Mouse (Mus musculus) right cerebral cortex, adult 18-20 months (tissue): ENCODE measurements around the gene Hspb1.

ENCODE experiments used
- DNase-seq: peaks from one replicate; pipeline ENCODE4 v3.0.0; 2022; ENCODE audit warnings: mixed read lengths

Hspb1 gene

GRCm38 (mm10) chr5:135887675-135888102 lies at the start of gene Hspb1:
TSS of gene Hspb1 (plus strand) at chr5:135887919.
- DNase-seq, result no peak

GRCm38 (mm10) chr5:135841651-135842050 lies 46.1 kb upstream of the Hspb1 start:
- DNase-seq, result no peak

GRCm38 (mm10) chr5:135843418-135843817 lies 44.3 kb upstream of the Hspb1 start:
- no peak for DNase-seq

GRCm38 (mm10) chr5:135845676-135846320 lies 41.9 kb upstream of the Hspb1 start:
- no peak for DNase-seq

- DNase-seq, result no peak
These were observed 40.3 kb upstream of the Hspb1 start for GRCm38 (mm10) chr5:135847460-135847859.

GRCm38 (mm10) chr5:135847881-135848280 lies 39.8 kb upstream of the Hspb1 start:
- no peak for DNase-seq

- peak; percentile 50 for DNase-seq
These were observed 36.7 kb upstream of the Hspb1 start for GRCm38 (mm10) chr5:135851024-135851423.

GRCm38 (mm10) chr5:135851481-135851880 lies 36.2 kb upstream of the Hspb1 start:
- DNase-seq, result no peak

- no peak for DNase-seq
These were observed 35.3 kb upstream of the Hspb1 start for GRCm38 (mm10) chr5:135852421-135852820.

GRCm38 (mm10) chr5:135853731-135854130 lies 34.0 kb upstream of the Hspb1 start:
- no peak for DNase-seq

GRCm38 (mm10) chr5:135855156-135855555 lies 32.6 kb upstream of the Hspb1 start:
- DNase-seq, result peak; percentile 73

- no peak for DNase-seq
These were observed 21.1 kb upstream of the Hspb1 start for GRCm38 (mm10) chr5:135866662-135867061.

GRCm38 (mm10) chr5:135867637-135868593 lies 19.8 kb upstream of the Hspb1 start:
- peak; percentile 63 for DNase-seq

- DNase-seq, result no peak
These were observed 19.1 kb upstream of the Hspb1 start for GRCm38 (mm10) chr5:135868653-135869052.

- no peak for DNase-seq
These were observed 17.9 kb upstream of the Hspb1 start for GRCm38 (mm10) chr5:135869661-135870423.

- no peak for DNase-seq
These were observed 17.2 kb upstream of the Hspb1 start for GRCm38 (mm10) chr5:135870505-135870904.

GRCm38 (mm10) chr5:135872996-135873395 lies 14.7 kb upstream of the Hspb1 start:
- DNase-seq, result no peak

GRCm38 (mm10) chr5:135873753-135874152 lies 14.0 kb upstream of the Hspb1 start:
- DNase-seq, result no peak

- peak; percentile 59 for DNase-seq
These were observed 10.5 kb upstream of the Hspb1 start for GRCm38 (mm10) chr5:135877180-135877579.

GRCm38 (mm10) chr5:135877831-135878231 lies 9.9 kb upstream of the Hspb1 start:
- peak; percentile 59 for DNase-seq

GRCm38 (mm10) chr5:135879449-135880158 lies 8.1 kb upstream of the Hspb1 start:
- DNase-seq, result peak; percentile 51

GRCm38 (mm10) chr5:135884641-135885040 lies 3.1 kb upstream of the Hspb1 start:
- no peak for DNase-seq
